Mouse (Mus musculus): ENCODE measurements around the gene Zfp217.

Gene Zfp217

GRCm38 (mm10) chr2:170094220-170094619 is 53.7 kb downstream of the Zfp217 start:
- peak overlapping the region; percentile 53 for H3K4me3 ChIP-seq (replicated peaks; ENCODE audit: low read length)
- no peak; the same call in 1 of the 2 replicates for TF ChIP-seq CTCF (conservative IDR thresholded peaks at IDR 0.05; ENCODE audit: low read length)
- no peak for TF ChIP-seq POU5F1 (IDR thresholded peaks at IDR 0.05; ENCODE audit: borderline replicate concordance, low read length)
- no peak for TF ChIP-seq NANOG (IDR thresholded peaks at IDR 0.05; ENCODE audit: borderline replicate concordance, low read length)
- H3K4me1 ChIP-seq (replicated peaks; ENCODE audit: low read depth, low read length): peaks cover 18% of the 10 kb centered on the region
- no peaks in the 10 kb centered on the region for H3K36me3 ChIP-seq (ENCODE audit: insufficient read depth, low read length)
- peaks cover 44% of the 10 kb centered on the region for H3K27me3 ChIP-seq (ENCODE audit: insufficient read depth, low read length)
- H3K9me3 ChIP-seq (ENCODE audit: low read length): no peaks in the 10 kb centered on the region

- H3K4me1 ChIP-seq (replicated peaks; ENCODE audit: low read depth, low read length): peaks cover 15% of the 10 kb centered on the region
These were observed 56.1 kb downstream of the Zfp217 start for GRCm38 (mm10) chr2:170091563-170092443.

GRCm38 (mm10) chr2:170078442-170079017 is 69.4 kb downstream of the Zfp217 start:
- Histone ChIP-seq H3K27me3 (ENCODE audit: insufficient read depth, low read length) (peaks cover 6% of the 10 kb centered on the region), H3K4me1 (replicated peaks; ENCODE audit: low read depth, low read length) (peaks cover 34% of the 10 kb centered on the region), H3K36me3 (ENCODE audit: insufficient read depth, low read length) (no peaks in the 10 kb centered on the region), H3K4me3 (replicated peaks; ENCODE audit: low read length) (peak overlapping the region; percentile 32), H3K9me3 (ENCODE audit: low read length) (no peaks in the 10 kb centered on the region)
- peak; percentile 73 for TF ChIP-seq CTCF (conservative IDR thresholded peaks at IDR 0.05; ENCODE audit: low read length)
- no peak for TF ChIP-seq NANOG (IDR thresholded peaks at IDR 0.05; ENCODE audit: borderline replicate concordance, low read length)

More at GRCm38 (mm10) chr2:170091563-170092443, 56.1 kb downstream of the Zfp217 start:
- peaks cover 42% of the 10 kb centered on the region for H3K27me3 ChIP-seq (ENCODE audit: insufficient read depth, low read length)
- no peaks in the 10 kb centered on the region for H3K9me3 ChIP-seq (ENCODE audit: low read length)
- no peak for TF ChIP-seq POU5F1 (IDR thresholded peaks at IDR 0.05; ENCODE audit: borderline replicate concordance, low read length)
- no peak for TF ChIP-seq NANOG (IDR thresholded peaks at IDR 0.05; ENCODE audit: borderline replicate concordance, low read length)
- no peak for TF ChIP-seq CTCF (conservative IDR thresholded peaks at IDR 0.05; ENCODE audit: low read length)
- H3K4me3 ChIP-seq (replicated peaks; ENCODE audit: low read length): no peak overlapping the region
- H3K36me3 ChIP-seq (ENCODE audit: insufficient read depth, low read length): no peaks in the 10 kb centered on the region

- H3K4me1 ChIP-seq (replicated peaks; ENCODE audit: low read depth, low read length): peaks cover 35% of the 10 kb centered on the region
- no peak overlapping the region for H3K4me3 ChIP-seq (replicated peaks; ENCODE audit: low read length)
- H3K9me3 ChIP-seq (ENCODE audit: low read length): no peaks in the 10 kb centered on the region
- no peaks in the 10 kb centered on the region for H3K36me3 ChIP-seq (ENCODE audit: insufficient read depth, low read length)
- peaks cover 6% of the 10 kb centered on the region for H3K27me3 ChIP-seq (ENCODE audit: insufficient read depth, low read length)
- no peak for TF ChIP-seq CTCF (conservative IDR thresholded peaks at IDR 0.05; ENCODE audit: low read length)
These were observed 69.9 kb downstream of the Zfp217 start for GRCm38 (mm10) chr2:170078041-170078440.

- H3K36me3 ChIP-seq (ENCODE audit: insufficient read depth, low read length): no peaks in the 10 kb centered on the region
- H3K27me3 ChIP-seq (ENCODE audit: insufficient read depth, low read length): peaks cover 3% of the 10 kb centered on the region
- TF ChIP-seq CTCF (conservative IDR thresholded peaks at IDR 0.05; ENCODE audit: low read length): no peak
- TF ChIP-seq POU5F1 (IDR thresholded peaks at IDR 0.05; ENCODE audit: borderline replicate concordance, low read length): no peak
- TF ChIP-seq NANOG (IDR thresholded peaks at IDR 0.05; ENCODE audit: borderline replicate concordance, low read length): no peak
- no peaks in the 10 kb centered on the region for H3K9me3 ChIP-seq (ENCODE audit: low read length)
- no peak overlapping the region for H3K4me3 ChIP-seq (replicated peaks; ENCODE audit: low read length)
- peaks cover 40% of the 10 kb centered on the region for H3K4me1 ChIP-seq (replicated peaks; ENCODE audit: low read depth, low read length)
These were observed 70.9 kb downstream of the Zfp217 start for GRCm38 (mm10) chr2:170076941-170077490.

GRCm38 (mm10) chr2:170070641-170071241 is 77.2 kb downstream of the Zfp217 start:
- no peak for TF ChIP-seq NANOG (IDR thresholded peaks at IDR 0.05; ENCODE audit: borderline replicate concordance, low read length)
- TF ChIP-seq POU5F1 (IDR thresholded peaks at IDR 0.05; ENCODE audit: borderline replicate concordance, low read length): no peak
- no peak for TF ChIP-seq CTCF (conservative IDR thresholded peaks at IDR 0.05; ENCODE audit: low read length)
- Histone ChIP-seq H3K4me1 (replicated peaks; ENCODE audit: low read depth, low read length) (peaks cover 22% of the 10 kb centered on the region), H3K36me3 (ENCODE audit: insufficient read depth, low read length) (no peaks in the 10 kb centered on the region), H3K4me3 (replicated peaks; ENCODE audit: low read length) (peak overlapping the region; percentile 73), H3K9me3 (ENCODE audit: low read length) (peaks cover 5% of the 10 kb centered on the region; the same call in 1 of the 2 replicates), H3K27me3 (ENCODE audit: insufficient read depth, low read length) (peaks cover 6% of the 10 kb centered on the region)

GRCm38 (mm10) chr2:170069976-170070375 is 77.9 kb downstream of the Zfp217 start:
- peak overlapping the region; percentile 73; the same call in 1 of the 2 replicates for H3K4me3 ChIP-seq (replicated peaks; ENCODE audit: low read length)
- H3K4me1 ChIP-seq (replicated peaks; ENCODE audit: low read depth, low read length): peaks cover 25% of the 10 kb centered on the region
- TF ChIP-seq CTCF (conservative IDR thresholded peaks at IDR 0.05; ENCODE audit: low read length): no peak
- TF ChIP-seq POU5F1 (IDR thresholded peaks at IDR 0.05; ENCODE audit: borderline replicate concordance, low read length): no peak
- TF ChIP-seq NANOG (IDR thresholded peaks at IDR 0.05; ENCODE audit: borderline replicate concordance, low read length): no peak
- H3K9me3 ChIP-seq (ENCODE audit: low read length): peaks cover 5% of the 10 kb centered on the region; the same call in 1 of the 2 replicates
- H3K27me3 ChIP-seq (ENCODE audit: insufficient read depth, low read length): peaks cover 3% of the 10 kb centered on the region; the same call in 1 of the 2 replicates
- H3K36me3 ChIP-seq (ENCODE audit: insufficient read depth, low read length): no peaks in the 10 kb centered on the region

- H3K36me3 ChIP-seq (ENCODE audit: insufficient read depth, low read length): no peaks in the 10 kb centered on the region
- H3K9me3 ChIP-seq (ENCODE audit: low read length): peaks cover 5% of the 10 kb centered on the region; the same call in 1 of the 2 replicates
- H3K27me3 ChIP-seq (ENCODE audit: insufficient read depth, low read length): no peaks in the 10 kb centered on the region
- H3K4me1 ChIP-seq (replicated peaks; ENCODE audit: low read depth, low read length): peaks cover 24% of the 10 kb centered on the region
- no peak overlapping the region for H3K4me3 ChIP-seq (replicated peaks; ENCODE audit: low read length)
- TF ChIP-seq NANOG (IDR thresholded peaks at IDR 0.05; ENCODE audit: borderline replicate concordance, low read length) (no peak), CTCF (conservative IDR thresholded peaks at IDR 0.05; ENCODE audit: low read length) (no peak), POU5F1 (IDR thresholded peaks at IDR 0.05; ENCODE audit: borderline replicate concordance, low read length) (no peak)
These were observed 85.5 kb downstream of the Zfp217 start for GRCm38 (mm10) chr2:170062378-170062777.
